Mouse (Mus musculus) limb, embryonic 12.5 days (tissue): ENCODE measurements around the gene Psma3. TPM values are rescaled to one million over a fixed set of nuclear protein-coding genes. Genes with fewer than 3 reads are reported as not detected.

ENCODE experiments used
- ATAC-seq: fragments of 200-750 bp; cut with Nextera tagmentation; 2 replicates; pipeline ENCODE4 v1.8.0; 2017; ENCODE audit warnings: low read depth, moderate TSS enrichment; ENCODE audit not compliant: insufficient number of reproducible peaks, insufficient read depth, low FRiP score, low TSS enrichment
- H3K27ac ChIP-seq: fragments of 300-500 bp; sonication (generic); 2 replicates; pipeline ENCODE4 v1.5.1; 2016; ENCODE audit warnings: mild to moderate bottlenecking, moderate library complexity
- H3K27me3 ChIP-seq: fragments of 300-500 bp; sonication (generic); 2 replicates; pipeline ENCODE4 v1.6.1; 2016; ENCODE audit warnings: mild to moderate bottlenecking, moderate library complexity
- H3K36me3 ChIP-seq: fragments of 300-500 bp; sonication (generic); 2 replicates; pipeline ENCODE4 v1.6.1; 2016; ENCODE audit warnings: mild to moderate bottlenecking, moderate library complexity
- H3K4me1 ChIP-seq: fragments of 300-500 bp; sonication (generic); replicated peaks from 2 replicates; pipeline ENCODE4 v1.6.1; 2016
- H3K4me2 ChIP-seq: fragments of 300-500 bp; sonication (generic); 2 replicates; pipeline ENCODE4 v1.6.1; 2016; ENCODE audit warnings: mild to moderate bottlenecking, moderate library complexity
- H3K4me3 ChIP-seq: fragments of 300-500 bp; sonication (generic); replicated peaks from 2 replicates; pipeline ENCODE4 v1.5.1; 2016; ENCODE audit warnings: mild to moderate bottlenecking
- H3K9ac ChIP-seq: fragments of 300-500 bp; sonication (generic); replicated peaks from 2 replicates; pipeline ENCODE4 v1.6.1; 2016; ENCODE audit warnings: mild to moderate bottlenecking, moderate library complexity
- H3K9me3 ChIP-seq: fragments of 300-500 bp; sonication (generic); 2 replicates; pipeline ENCODE4 v1.6.1; 2016; ENCODE audit warnings: mild to moderate bottlenecking, moderate library complexity
- WGBS: fragments of 180-500 bp; shearing (Covaris S2); methylation state at CpG from one replicate; pipeline ENCODE4 v1.1.7; 2016; 5-methylcytosine and 5-hydroxymethylcytosine counted together
- polyA plus RNA-seq: library from polyadenylated mRNA; unstranded; fragments of >200 nt; fragmentation: Nextera tagmentation; extraction: Ambion mirVana; gene quantifications from 2 replicates; pipeline ENCODE4 v1.2.1, GENCODE M21; 2016

Psma3 gene
- polyA plus RNA-seq = 611 and 672 TPM in 2 replicates

- Histone ChIP-seq H3K9ac (peak within 1 kb of the TSS; percentile 96), H3K27ac (peak within 1 kb of the TSS; percentile 97), H3K9me3 (no peaks in the 10 kb centered on the region), H3K4me1 (peaks cover 7% of the 10 kb centered on the region), H3K36me3 (peaks cover 15% of the 10 kb centered on the region), H3K4me2 (peak within 1 kb of the TSS; percentile 79), H3K27me3 (no peaks in the 10 kb centered on the region), H3K4me3 (peak within 1 kb of the TSS; percentile 92)
- ATAC-seq = peak; percentile 98
- WGBS = under 1% methylated on average over 70 of the region's 71 CpGs
Observed at GRCm38 (mm10) chr12:70974441-70975266, at the start of gene Psma3. TSS of gene Psma3 (plus strand) at chr12:70974621.

GRCm38 (mm10) chr12:70929781-70930180, 44.6 kb upstream of the Psma3 start:
- WGBS = 89% methylated on average over 4 of the region's 4 CpGs
- Histone ChIP-seq H3K4me3 (no peak overlapping the region), H3K27ac (no peak overlapping the region), H3K27me3 (no peaks in the 10 kb centered on the region), H3K4me2 (no peak overlapping the region), H3K36me3 (no peaks in the 10 kb centered on the region), H3K4me1 (no peaks in the 10 kb centered on the region), H3K9me3 (0 out of 2 replicates have a peak, but pooled peaks cover 6% of the 10 kb centered on the region), H3K9ac (no peak overlapping the region)
- no peak for ATAC-seq

- H3K27ac ChIP-seq = peak overlapping the region; percentile 87
- no peaks in the 10 kb centered on the region for H3K27me3 ChIP-seq
- no peak for ATAC-seq
- H3K4me3 ChIP-seq = peak overlapping the region; percentile 82
- 0 out of 2 replicates have a peak, but pooled peaks cover 4% of the 10 kb centered on the region for H3K4me1 ChIP-seq
- peaks cover 9% of the 10 kb centered on the region; the same call in 1 of the 2 replicates for H3K36me3 ChIP-seq
- H3K9ac ChIP-seq = peak overlapping the region; percentile 45
- WGBS = 33% methylated on average over 8 of the region's 12 CpGs
- peak overlapping the region; percentile 65 for H3K4me2 ChIP-seq
- H3K9me3 ChIP-seq = 0 out of 2 replicates have a peak, but pooled peaks cover 4% of the 10 kb centered on the region
Observed at GRCm38 (mm10) chr12:70937150-70937549, 37.3 kb upstream of the Psma3 start.

GRCm38 (mm10) chr12:70937571-70938384, 36.6 kb upstream of the Psma3 start, which contains the start of gene Actr10:
TSS of gene Actr10 (plus strand) at chr12:70937857.
- peak; percentile 92 for ATAC-seq
- 0 out of 2 replicates have a peak, but pooled peaks cover 4% of the 10 kb centered on the region for H3K4me1 ChIP-seq
- H3K9ac ChIP-seq = peak within 1 kb of the TSS; percentile 91
- H3K27me3 ChIP-seq = no peaks in the 10 kb centered on the region
- H3K4me3 ChIP-seq = peak within 1 kb of the TSS; percentile 82
- peak within 1 kb of the TSS; percentile 87 for H3K27ac ChIP-seq
- 0 out of 2 replicates have a peak, but pooled peaks cover 4% of the 10 kb centered on the region for H3K9me3 ChIP-seq
- H3K36me3 ChIP-seq = peaks cover 15% of the 10 kb centered on the region
- peak within 1 kb of the TSS; percentile 65 for H3K4me2 ChIP-seq
- WGBS = under 1% methylated on average over 58 of the region's 59 CpGs

- WGBS = 97% methylated on average over 7 of the region's 7 CpGs
- H3K9me3 ChIP-seq = no peaks in the 10 kb centered on the region
- H3K4me2 ChIP-seq = no peak overlapping the region
- H3K27ac ChIP-seq = no peak overlapping the region
- no peak overlapping the region for H3K9ac ChIP-seq
- no peaks in the 10 kb centered on the region for H3K27me3 ChIP-seq
- no peak for ATAC-seq
- H3K4me1 ChIP-seq = 0 out of 2 replicates have a peak, but pooled peaks cover 4% of the 10 kb centered on the region
- H3K36me3 ChIP-seq = peaks cover 37% of the 10 kb centered on the region
- no peak overlapping the region for H3K4me3 ChIP-seq
Observed at GRCm38 (mm10) chr12:70940806-70941205, 33.6 kb upstream of the Psma3 start.

- Histone ChIP-seq H3K36me3 (peaks cover 67% of the 10 kb centered on the region), H3K4me3 (no peak overlapping the region), H3K9ac (no peak overlapping the region), H3K4me2 (no peak overlapping the region), H3K4me1 (no peaks in the 10 kb centered on the region), H3K9me3 (no peaks in the 10 kb centered on the region), H3K27ac (no peak overlapping the region), H3K27me3 (no peaks in the 10 kb centered on the region)
- ATAC-seq = no peak
- WGBS = 91% methylated on average over 5 of the region's 5 CpGs
Observed at GRCm38 (mm10) chr12:70944181-70944580, 30.2 kb upstream of the Psma3 start.

GRCm38 (mm10) chr12:70946585-70947256, 27.7 kb upstream of the Psma3 start:
- Histone ChIP-seq H3K27ac (no peak overlapping the region), H3K9me3 (no peaks in the 10 kb centered on the region), H3K36me3 (peaks cover 77% of the 10 kb centered on the region), H3K4me2 (no peak overlapping the region), H3K27me3 (no peaks in the 10 kb centered on the region), H3K9ac (no peak overlapping the region), H3K4me3 (no peak overlapping the region), H3K4me1 (no peaks in the 10 kb centered on the region)
- 93% methylated on average over 10 of the region's 10 CpGs for WGBS
- no peak for ATAC-seq

GRCm38 (mm10) chr12:70958640-70959039, 15.8 kb upstream of the Psma3 start:
- Histone ChIP-seq H3K36me3 (peaks cover 89% of the 10 kb centered on the region), H3K4me1 (no peaks in the 10 kb centered on the region), H3K4me2 (no peak overlapping the region), H3K9me3 (no peaks in the 10 kb centered on the region), H3K9ac (no peak overlapping the region), H3K27me3 (no peaks in the 10 kb centered on the region), H3K4me3 (no peak overlapping the region), H3K27ac (no peak overlapping the region)
- WGBS = 88% methylated on average over 4 of the region's 4 CpGs
- no peak for ATAC-seq

- Histone ChIP-seq H3K36me3 (peaks cover 20% of the 10 kb centered on the region), H3K4me2 (peak overlapping the region; percentile 63), H3K9ac (peak overlapping the region; percentile 78; the same call in 1 of the 2 replicates), H3K9me3 (no peaks in the 10 kb centered on the region), H3K27ac (peak overlapping the region; percentile 94), H3K4me1 (no peaks in the 10 kb centered on the region), H3K27me3 (no peaks in the 10 kb centered on the region), H3K4me3 (peak overlapping the region; percentile 66)
- 44% methylated on average over 8 of the region's 8 CpGs for WGBS
- no peak for ATAC-seq
Observed at GRCm38 (mm10) chr12:70967581-70967980, 6.8 kb upstream of the Psma3 start.

GRCm38 (mm10) chr12:70968141-70968790, 6.2 kb upstream of the Psma3 start:
- Histone ChIP-seq H3K4me2 (peak overlapping the region; percentile 63), H3K9ac (peak overlapping the region; percentile 78), H3K27me3 (no peaks in the 10 kb centered on the region), H3K4me3 (peak overlapping the region; percentile 66), H3K27ac (peak overlapping the region; percentile 94), H3K36me3 (peaks cover 15% of the 10 kb centered on the region), H3K9me3 (no peaks in the 10 kb centered on the region), H3K4me1 (no peaks in the 10 kb centered on the region)
- under 1% methylated on average over 35 of the region's 35 CpGs for WGBS
- peak; percentile 84 for ATAC-seq
